Mouse (Mus musculus) heart, adult 2 months (tissue): ENCODE measurements around the gene D7Ertd443e.

ENCODE experiments used
- CTCF ChIP-seq: fragments of 200-600 bp; IDR thresholded peaks from 2 replicates; pipeline ENCODE4 v1.8.1; 2022; ENCODE audit warnings: antibody characterized with exemption, mild to moderate bottlenecking, moderate library complexity
- POLR2A ChIP-seq: fragments of 200-500 bp; IDR thresholded peaks from 2 replicates; pipeline ENCODE4 v1.6.1; 2011; ENCODE audit warnings: mild to moderate bottlenecking, low read depth, low read length, control low read depth; ENCODE audit not compliant: insufficient read depth

DNA sequence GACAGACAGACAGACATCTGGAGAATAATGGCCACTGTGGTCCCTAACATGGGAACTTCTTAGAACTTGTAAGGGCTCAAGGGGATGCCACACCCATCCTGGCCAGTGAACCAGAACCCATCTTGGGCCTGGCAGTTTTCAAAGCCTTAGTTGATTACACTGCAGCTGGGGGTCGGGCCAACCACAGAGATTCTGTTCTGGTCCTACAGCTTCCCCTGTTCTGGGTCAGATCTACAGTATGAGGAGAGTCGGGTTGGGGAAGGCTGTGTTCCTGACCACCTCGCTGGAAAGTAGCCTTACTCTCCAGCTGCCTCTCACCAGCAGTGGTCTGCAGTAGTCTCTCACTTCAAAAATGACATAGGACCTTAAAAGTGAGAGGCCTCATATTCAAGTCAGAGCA lies 159.2 kb downstream of the D7Ertd443e start:
- TF ChIP-seq CTCF (no peak), POLR2A (no peak)
